Comparison of ENCODE assay signal across 8 mouse cellular contexts in genomic region chr3:84813436-84814156, GRCm38 (mm10). TPM values are rescaled to one million over a fixed set of nuclear protein-coding genes. Genes with fewer than 3 reads are reported as not detected.
DNase-seq lines count a peak whose midpoint lies in the region; ATAC-seq and TF ChIP-seq lines count a peak whose summit lies in the region.

No protein-coding gene starts in this region.

- peak overlapping the region; percentile 82 for H3K9ac ChIP-seq in neural tube, embryonic 11.5 days (ENCODE audit: low read length)
- H3K9ac ChIP-seq in intestine, embryonic 14.5 days (ENCODE audit: low read length), result peak overlapping the region; percentile 69

- TF ChIP-seq POLR2A in myocyte (IDR thresholded peaks at IDR 0.05; ENCODE audit: insufficient read length, low read depth), result no peak

- peak; percentile 60; the same call in 1 of the 2 replicates for ATAC-seq in neural tube, embryonic 11.5 days (ENCODE audit: insufficient read depth, low FRiP score, low TSS enrichment)
- peak; percentile 50; the same call in 1 of the 2 replicates for ATAC-seq in intestine, embryonic 14.5 days (replicated peaks; ENCODE audit: low FRiP score, low TSS enrichment, low read depth)

- H3K27ac ChIP-seq in neural tube, embryonic 11.5 days (ENCODE audit: low read depth, low read length), result peak overlapping the region; percentile 92
- H3K27ac ChIP-seq in intestine, embryonic 14.5 days (ENCODE audit: low read depth), result peak overlapping the region; percentile 87

- peaks cover 49% of the 10 kb centered on the region for H3K79me2 ChIP-seq in myocyte (ENCODE audit: control insufficient read depth, insufficient read depth)

- H3K4me1 ChIP-seq in neural tube, embryonic 11.5 days (ENCODE audit: control insufficient read depth, insufficient read depth, low read length), result peaks cover 10% of the 10 kb centered on the region
- peaks cover 19% of the 10 kb centered on the region for H3K4me1 ChIP-seq in intestine, embryonic 14.5 days (replicated peaks; ENCODE audit: control insufficient read depth, insufficient read depth, low read length)

- H3ac ChIP-seq in myocyte (ENCODE audit: control insufficient read depth, insufficient read length), result peak overlapping the region; percentile 63

- peak overlapping the region; percentile 79 for H3K4me2 ChIP-seq in neural tube, embryonic 11.5 days (ENCODE audit: low read depth)
- H3K4me2 ChIP-seq in intestine, embryonic 14.5 days (ENCODE audit: low read length), result peak overlapping the region; percentile 90
- peak overlapping the region; percentile 94 for H3K4me2 ChIP-seq in myocyte (ENCODE audit: low read depth)

- H3K9me3 ChIP-seq in neural tube, embryonic 11.5 days (ENCODE audit: control insufficient read depth, low read length), result no peaks in the 10 kb centered on the region
- no peaks in the 10 kb centered on the region for H3K9me3 ChIP-seq in intestine, embryonic 14.5 days (ENCODE audit: control insufficient read depth, low read length)

- no peak for DNase-seq in neural tube, embryonic 11.5 days (ENCODE audit: low spot score)
- no peak for DNase-seq in neural tube, embryonic 10.5 days (ENCODE audit: extremely low spot score, low spot score)
- DNase-seq in embryo, embryonic 11 days, result peak; percentile 16
- DNase-seq in intestine, embryonic 14.5 days (ENCODE audit: low spot score), result no peak
- DNase-seq in layer of hippocampus, postnatal 14 days (ENCODE audit: low spot score in 2 of 2), result no peak
- DNase-seq in left cerebral cortex, postnatal 25 days (ENCODE audit: low spot score in 2 of 2), result no peak
- no peak for DNase-seq in urinary bladder, adult 18-20 months (ENCODE audit: low spot score in 2 of 2)

- H3K36me3 ChIP-seq in neural tube, embryonic 11.5 days (ENCODE audit: control insufficient read depth, insufficient read depth, low read length), result no peaks in the 10 kb centered on the region
- no peaks in the 10 kb centered on the region for H3K36me3 ChIP-seq in intestine, embryonic 14.5 days (ENCODE audit: control insufficient read depth, insufficient read depth, low read length)
- H3K36me3 ChIP-seq in myocyte (ENCODE audit: control insufficient read depth, insufficient read depth), result no peaks in the 10 kb centered on the region

- WGBS in neural tube, embryonic 11.5 days, result under 1% methylated on average over 29 of the region's 29 CpGs
- under 1% methylated on average over 29 of the region's 29 CpGs for WGBS in intestine, embryonic 14.5 days

- peak overlapping the region; percentile 98 for H3K4me3 ChIP-seq in neural tube, embryonic 11.5 days (ENCODE audit: low read depth, low read length)
- H3K4me3 ChIP-seq in intestine, embryonic 14.5 days (ENCODE audit: low read depth, low read length), result peak overlapping the region; percentile 90
- H3K4me3 ChIP-seq in myocyte, result peak overlapping the region; percentile 74

- intact Hi-C loops in left cerebral cortex, postnatal 25 days (cut with DNase I), result loop anchor here (10.0 kb wide), 1 partner anchor 119 kb away; no protein-coding TSS in a partner anchor

- no peaks in the 10 kb centered on the region for H3K27me3 ChIP-seq in neural tube, embryonic 11.5 days (ENCODE audit: control insufficient read depth, insufficient read depth, low read length)
- H3K27me3 ChIP-seq in intestine, embryonic 14.5 days (replicated peaks; ENCODE audit: control insufficient read depth, insufficient read depth, low read length), result no peaks in the 10 kb centered on the region
- no peaks in the 10 kb centered on the region for H3K27me3 ChIP-seq in myocyte (ENCODE audit: control insufficient read depth, insufficient read depth, insufficient read length)

TF ChIP-seq in myocyte, 11 proteins besides CTCF, POLR2A, EP300 and RAD21:
- TF ChIP-seq TCF3 (IDR thresholded peaks at IDR 0.05; ENCODE audit: insufficient read length, low read depth), result no peak
- TF ChIP-seq MYOD1 (IDR thresholded peaks at IDR 0.05; ENCODE audit: control insufficient read depth in 1 of 3, insufficient read length in 2 of 3, low read depth in 2 of 3), result peak in 1 of 3 experiments; percentile 21

RNA-seq across cellular contexts. Expression of gene Fbxw7, which starts 1.5 kb away (rescaled TPM):
- 20.5 and 23.0 TPM in 2 replicates for polyA plus RNA-seq in neural tube, embryonic 11.5 days (2014; fragmentation: Nextera tagmentation; extraction: Ambion mirVana)
- 11.7 and 12.7 TPM in 2 replicates for polyA plus RNA-seq in intestine, embryonic 14.5 days (2014; fragmentation: Nextera tagmentation; extraction: Ambion mirVana)
- 6.8 TPM for polyA plus RNA-seq in myocyte (2012; fragmentation: generic; extraction: Trizol)
- total RNA-seq in layer of hippocampus, postnatal 14 days (2021), result 100 to 1,000 TPM; 119 to 135 TPM
- 100 to 1,000 TPM; 265 to 269 TPM for total RNA-seq in left cerebral cortex, postnatal 25 days (2021)
